In genomic region chr12:30198250-30198649, GRCm38 (mm10) we compare ENCODE assay signal across 25 mouse cellular contexts.
"Had no signal": no experiment of that assay in that cellular context is flagged by ENCODE, and none has a peak within 500 bp of the region (broad histone marks: within the 10 kb centered on the region; RNA-seq: fewer than 3 reads in every experiment).

No protein-coding gene starts in this region.

- DNase-seq: gastrocnemius, adult 2 months; gastrocnemius, postnatal 10 days; gastrocnemius, postnatal 25 days; heart, adult 2 months; heart, postnatal 14 days; heart, postnatal 4 days; kidney, adult 11 months; kidney, adult 8-10 months; kidney, postnatal 10 days; kidney, postnatal 36 days; layer of hippocampus, adult 9-11 months; layer of hippocampus, postnatal 36 days; left cerebral cortex, postnatal 4 days had no signal

- H3K27me3 ChIP-seq: heart, embryonic 15.5 days; hindbrain, embryonic 12.5 days; limb, embryonic 15.5 days; liver, embryonic 12.5 days had no signal

- H3K4me1 ChIP-seq: hindbrain, embryonic 10.5 days; hindbrain, embryonic 12.5 days; limb, embryonic 15.5 days; liver, embryonic 12.5 days had no signal

- H3K4me3 ChIP-seq: gastrocnemius, adult 2 months; heart, adult 2 months; heart, embryonic 13.5 days; heart, embryonic 15.5 days; hindbrain, embryonic 10.5 days; hindbrain, embryonic 12.5 days; limb, embryonic 13.5 days; limb, embryonic 15.5 days; liver, embryonic 12.5 days had no signal

- H3K4me2 ChIP-seq: heart, embryonic 11.5 days; heart, embryonic 13.5 days; heart, embryonic 15.5 days; hindbrain, embryonic 12.5 days; hindbrain, embryonic 14.5 days; limb, embryonic 13.5 days; limb, embryonic 15.5 days; liver, embryonic 12.5 days had no signal

- H3K27ac ChIP-seq: gastrocnemius, adult 2 months; heart, adult 2 months; heart, embryonic 13.5 days; heart, embryonic 15.5 days; hindbrain, embryonic 10.5 days; hindbrain, embryonic 12.5 days; hindbrain, embryonic 14.5 days; limb, embryonic 13.5 days; limb, embryonic 15.5 days; liver, embryonic 12.5 days; liver, embryonic 14.5 days had no signal

- ATAC-seq: hindbrain, embryonic 16.5 days; inflammation-experienced regulatory T-cells, adult 6 months; liver, embryonic 12.5 days had no signal

- H3K9ac ChIP-seq: heart, embryonic 13.5 days; heart, embryonic 15.5 days; hindbrain, embryonic 12.5 days; hindbrain, embryonic 14.5 days; limb, embryonic 13.5 days; limb, embryonic 15.5 days; liver, embryonic 12.5 days; liver, embryonic 14.5 days had no signal

- H3K36me3 ChIP-seq: heart, embryonic 13.5 days; heart, embryonic 15.5 days; hindbrain, embryonic 10.5 days; hindbrain, embryonic 12.5 days; limb, embryonic 13.5 days; limb, embryonic 15.5 days; liver, embryonic 12.5 days had no signal

- H3K9me3 ChIP-seq: heart, embryonic 13.5 days; heart, embryonic 15.5 days; hindbrain, embryonic 10.5 days; hindbrain, embryonic 12.5 days; limb, embryonic 13.5 days; limb, embryonic 15.5 days; liver, embryonic 12.5 days had no signal
